Mouse (Mus musculus): ENCODE results near the gene Palm2. TPM values are rescaled to one million over a fixed set of nuclear protein-coding genes. Genes with fewer than 3 reads are reported as not detected.
A peak's percentile ranks its signal among the peaks of the same experiment; 100 is the strongest.

Gene Palm2
- polyA plus RNA-seq, 1 experiment from 2014 or later, result 1.1 TPM

DNA sequence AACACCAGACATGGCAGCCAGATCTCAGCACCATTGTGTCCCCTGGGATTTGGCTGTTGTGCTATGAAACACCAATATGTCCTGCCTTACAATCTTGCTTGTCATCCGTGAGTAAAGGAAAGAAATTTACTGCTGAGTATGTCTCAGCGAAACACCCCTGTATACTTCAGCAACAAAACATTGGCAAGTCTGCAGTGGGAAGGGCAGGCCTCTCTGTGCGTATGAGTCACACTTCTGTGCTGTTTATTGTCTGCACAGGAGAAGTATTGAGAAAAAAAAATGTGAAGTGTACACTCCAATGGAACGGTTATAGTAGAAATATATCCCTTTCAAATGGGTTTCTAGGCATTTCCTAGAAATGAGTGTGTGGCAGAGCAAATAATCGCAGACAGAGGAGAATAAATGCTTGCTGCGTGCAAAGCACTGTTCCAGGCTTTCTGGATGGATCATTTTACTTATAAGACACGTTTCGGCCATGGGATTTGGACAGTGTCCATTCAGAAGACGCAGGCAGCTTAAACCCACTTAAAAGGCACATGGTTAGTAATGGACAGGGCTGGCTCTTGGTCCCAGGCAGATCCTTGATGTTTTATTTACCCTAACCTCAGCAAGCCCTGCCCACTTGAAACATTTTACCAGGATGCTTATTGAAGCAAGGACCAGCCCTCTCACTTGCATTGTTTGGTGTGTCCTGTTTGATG lies 202.9 kb downstream of the Palm2 start:
- ATAC-seq, result no peak
- H3K9me3 ChIP-seq (ENCODE audit: control insufficient read depth), result no peaks in the 10 kb centered on the region
- no peaks in the 10 kb centered on the region for H3K36me3 ChIP-seq (ENCODE audit: control insufficient read depth, insufficient read depth)
- H3K4me1 ChIP-seq (replicated peaks; ENCODE audit: control insufficient read depth, insufficient read depth, low read length), result no peaks in the 10 kb centered on the region
- H3K27ac ChIP-seq (ENCODE audit: low read depth, low read length), result no peak overlapping the region
- no peaks in the 10 kb centered on the region; the same call in 1 of the 2 replicates for H3K27me3 ChIP-seq (replicated peaks; ENCODE audit: control insufficient read depth, insufficient read depth, low read length)
- H3K4me2 ChIP-seq (replicated peaks; ENCODE audit: low read depth), result no peak overlapping the region
- TF ChIP-seq CTCF (IDR thresholded peaks at IDR 0.05; ENCODE audit: low read depth), result no peak
- 56% methylated on average over 9 of the region's 9 CpGs for WGBS
- no peak overlapping the region for H3K9ac ChIP-seq (ENCODE audit: low read depth, low read length)
- no peak overlapping the region for H3K4me3 ChIP-seq (ENCODE audit: low read depth, low read length)

DNA sequence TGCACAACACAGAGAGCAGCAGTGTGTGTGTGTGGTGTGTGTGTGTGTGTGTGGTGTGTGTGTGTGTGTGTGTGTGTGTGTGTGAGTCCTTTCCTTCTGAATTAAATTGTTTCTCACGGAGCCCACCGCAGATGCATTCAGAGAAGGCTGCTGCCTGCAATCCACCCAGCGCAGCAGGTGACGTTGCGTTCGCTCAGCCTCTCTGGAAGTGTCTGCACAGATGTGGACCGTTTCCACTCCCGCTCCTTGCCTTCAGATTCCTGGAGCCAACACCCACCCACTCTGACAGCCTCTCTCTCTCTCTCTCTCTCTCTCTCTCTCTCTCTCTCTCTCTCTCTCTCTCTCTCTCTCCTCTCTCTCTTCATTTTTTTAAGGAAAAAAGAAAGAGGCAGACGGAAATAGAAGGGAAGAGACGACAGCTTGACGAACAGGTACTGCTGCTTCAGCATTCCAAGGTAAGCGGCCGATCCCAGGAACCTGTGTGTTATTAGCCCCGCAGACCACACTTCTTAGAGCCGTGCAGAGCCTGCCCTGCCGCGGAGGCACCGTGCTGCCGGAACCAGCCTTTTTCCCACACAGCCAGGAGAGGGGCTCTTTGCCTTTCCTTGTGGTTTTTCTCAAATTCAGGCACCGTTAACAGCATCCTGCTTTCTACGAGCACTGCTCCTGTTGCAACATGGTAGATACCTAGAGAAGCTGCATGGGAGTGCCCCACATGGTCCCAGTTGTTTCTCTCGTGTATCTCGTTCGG lies 203.8 kb downstream of the Palm2 start:
- ATAC-seq, result no peak
- Histone ChIP-seq H3K4me2 (replicated peaks; ENCODE audit: low read depth) (peak overlapping the region; percentile 60), H3K36me3 (ENCODE audit: control insufficient read depth, insufficient read depth) (no peaks in the 10 kb centered on the region), H3K9ac (ENCODE audit: low read depth, low read length) (peak overlapping the region; percentile 3; the same call in 1 of the 2 replicates), H3K4me3 (ENCODE audit: low read depth, low read length) (peak overlapping the region; percentile 17; the same call in 1 of the 2 replicates), H3K4me1 (replicated peaks; ENCODE audit: control insufficient read depth, insufficient read depth, low read length) (no peaks in the 10 kb centered on the region), H3K9me3 (ENCODE audit: control insufficient read depth) (no peaks in the 10 kb centered on the region), H3K27me3 (replicated peaks; ENCODE audit: control insufficient read depth, insufficient read depth, low read length) (no peaks in the 10 kb centered on the region; the same call in 1 of the 2 replicates), H3K27ac (ENCODE audit: low read depth, low read length) (no peak overlapping the region)
- 12% methylated on average over 24 of the region's 24 CpGs for WGBS
- TF ChIP-seq CTCF (IDR thresholded peaks at IDR 0.05; ENCODE audit: low read depth), result no peak

DNA sequence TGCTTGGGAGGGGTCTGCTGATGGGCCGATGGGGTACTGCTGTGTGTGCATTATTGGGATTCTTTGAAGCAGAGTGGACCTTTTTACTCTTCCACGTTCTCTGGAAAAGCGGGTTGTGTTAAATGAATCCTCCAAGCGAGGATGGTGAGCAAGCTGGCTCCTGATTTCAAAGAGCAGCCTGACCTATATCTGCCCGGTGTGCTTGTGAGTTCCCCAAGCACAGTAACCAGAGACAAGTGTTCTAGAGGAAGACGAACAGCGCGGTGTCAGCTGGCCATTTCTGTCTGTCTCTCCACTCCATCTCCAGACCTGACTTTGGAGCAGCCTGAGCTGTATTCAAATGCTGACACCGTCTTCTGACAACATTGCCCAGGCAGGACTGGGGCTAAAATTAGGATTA lies 204.9 kb downstream of the Palm2 start:
- Histone ChIP-seq H3K36me3 (ENCODE audit: control insufficient read depth, insufficient read depth) (no peaks in the 10 kb centered on the region), H3K9me3 (ENCODE audit: control insufficient read depth) (no peaks in the 10 kb centered on the region), H3K27me3 (replicated peaks; ENCODE audit: control insufficient read depth, insufficient read depth, low read length) (no peaks in the 10 kb centered on the region; the same call in 1 of the 2 replicates), H3K4me3 (ENCODE audit: low read depth, low read length) (no peak overlapping the region), H3K4me2 (replicated peaks; ENCODE audit: low read depth) (no peak overlapping the region), H3K27ac (ENCODE audit: low read depth, low read length) (no peak overlapping the region), H3K4me1 (replicated peaks; ENCODE audit: control insufficient read depth, insufficient read depth, low read length) (no peaks in the 10 kb centered on the region), H3K9ac (ENCODE audit: low read depth, low read length) (no peak overlapping the region)
- TF ChIP-seq CTCF (IDR thresholded peaks at IDR 0.05; ENCODE audit: low read depth), result no peak
- 81% methylated on average over 9 of the region's 9 CpGs for WGBS
- no peak for ATAC-seq

DNA sequence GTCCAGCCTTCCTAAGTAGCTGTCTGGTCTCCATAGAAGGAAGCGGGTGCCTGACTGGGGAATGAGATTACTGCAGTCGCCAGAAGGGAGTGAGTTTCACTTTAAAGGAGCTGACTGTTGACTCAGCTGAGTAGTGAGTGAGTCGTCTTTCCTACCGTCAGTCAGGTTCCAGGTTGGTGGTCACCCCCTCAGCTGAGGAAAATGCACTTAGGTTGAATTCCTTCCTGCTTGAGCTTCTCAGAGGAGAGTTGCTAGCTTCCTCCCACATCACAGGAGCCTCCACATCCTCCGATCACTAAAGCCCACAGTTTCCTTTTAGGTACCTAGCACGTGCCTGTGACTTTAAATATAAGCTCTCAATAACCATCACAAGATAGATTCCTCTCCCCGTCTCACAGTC lies 206.2 kb downstream of the Palm2 start:
- no peak overlapping the region for H3K4me3 ChIP-seq (ENCODE audit: low read depth, low read length)
- no peak overlapping the region for H3K27ac ChIP-seq (ENCODE audit: low read depth, low read length)
- H3K27me3 ChIP-seq (replicated peaks; ENCODE audit: control insufficient read depth, insufficient read depth, low read length), result no peaks in the 10 kb centered on the region; the same call in 1 of the 2 replicates
- TF ChIP-seq CTCF (IDR thresholded peaks at IDR 0.05; ENCODE audit: low read depth), result no peak
- no peaks in the 10 kb centered on the region for H3K36me3 ChIP-seq (ENCODE audit: control insufficient read depth, insufficient read depth)
- H3K9me3 ChIP-seq (ENCODE audit: control insufficient read depth), result no peaks in the 10 kb centered on the region
- H3K4me2 ChIP-seq (replicated peaks; ENCODE audit: low read depth), result peak overlapping the region; percentile 41
- H3K9ac ChIP-seq (ENCODE audit: low read depth, low read length), result no peak overlapping the region
- no peak for ATAC-seq
- no peaks in the 10 kb centered on the region for H3K4me1 ChIP-seq (replicated peaks; ENCODE audit: control insufficient read depth, insufficient read depth, low read length)
- 24% methylated on average over 7 of the region's 7 CpGs for WGBS

DNA sequence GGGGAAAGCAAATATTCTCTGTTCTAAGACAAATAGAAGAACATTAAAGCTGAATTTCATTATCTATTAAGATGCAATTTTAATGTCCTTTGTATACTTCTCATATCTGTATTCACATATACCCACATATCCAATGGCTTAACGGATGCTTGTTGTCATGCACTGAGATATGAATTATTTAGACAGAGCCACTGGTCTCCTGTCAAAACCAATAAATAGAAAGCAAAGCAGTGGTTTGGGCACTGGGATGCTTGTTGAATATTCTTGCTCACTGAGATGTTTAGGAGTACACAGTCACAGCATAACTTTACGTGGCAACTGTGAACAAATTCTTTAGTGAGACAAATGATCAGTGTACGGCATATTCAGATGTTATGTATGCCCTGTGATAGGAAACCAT lies 206.9 kb downstream of the Palm2 start:
- H3K27me3 ChIP-seq (replicated peaks; ENCODE audit: control insufficient read depth, insufficient read depth, low read length), result no peaks in the 10 kb centered on the region; the same call in 1 of the 2 replicates
- TF ChIP-seq CTCF (IDR thresholded peaks at IDR 0.05; ENCODE audit: low read depth), result no peak
- H3K4me2 ChIP-seq (replicated peaks; ENCODE audit: low read depth), result no peak overlapping the region
- H3K9ac ChIP-seq (ENCODE audit: low read depth, low read length), result no peak overlapping the region
- no peaks in the 10 kb centered on the region for H3K9me3 ChIP-seq (ENCODE audit: control insufficient read depth)
- H3K36me3 ChIP-seq (ENCODE audit: control insufficient read depth, insufficient read depth), result no peaks in the 10 kb centered on the region
- no peak overlapping the region for H3K4me3 ChIP-seq (ENCODE audit: low read depth, low read length)
- H3K4me1 ChIP-seq (replicated peaks; ENCODE audit: control insufficient read depth, insufficient read depth, low read length), result no peaks in the 10 kb centered on the region
- 84% methylated on average over 3 of the region's 3 CpGs for WGBS
- ATAC-seq, result no peak
- H3K27ac ChIP-seq (ENCODE audit: low read depth, low read length), result no peak overlapping the region

DNA sequence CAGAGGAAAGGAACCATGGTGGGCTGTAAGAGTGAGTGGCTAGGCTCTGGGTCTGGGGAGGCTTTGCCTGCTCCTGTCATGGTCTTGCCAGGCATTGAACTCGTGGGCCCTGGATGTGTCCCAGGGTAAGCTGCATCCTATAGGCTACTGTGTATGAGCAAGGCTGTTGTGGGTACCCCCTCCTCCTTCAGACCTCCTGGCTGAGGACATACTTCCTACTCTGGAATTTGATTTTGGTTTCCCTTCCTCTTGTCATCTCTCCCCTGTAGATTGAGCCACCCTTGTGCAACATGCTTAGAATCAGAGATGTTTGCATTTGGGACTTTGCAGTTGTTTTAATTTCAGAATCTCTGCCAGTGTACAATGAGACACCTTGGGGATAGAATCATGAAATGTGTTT lies 216.9 kb downstream of the Palm2 start:
- H3K4me2 ChIP-seq (replicated peaks; ENCODE audit: low read depth), result no peak overlapping the region
- H3K27ac ChIP-seq (ENCODE audit: low read depth, low read length), result no peak overlapping the region
- no peaks in the 10 kb centered on the region for H3K9me3 ChIP-seq (ENCODE audit: control insufficient read depth)
- no peak overlapping the region for H3K4me3 ChIP-seq (ENCODE audit: low read depth, low read length)
- H3K27me3 ChIP-seq (replicated peaks; ENCODE audit: control insufficient read depth, insufficient read depth, low read length), result no peaks in the 10 kb centered on the region
- no peak overlapping the region for H3K9ac ChIP-seq (ENCODE audit: low read depth, low read length)
- H3K36me3 ChIP-seq (ENCODE audit: control insufficient read depth, insufficient read depth), result no peaks in the 10 kb centered on the region
- H3K4me1 ChIP-seq (replicated peaks; ENCODE audit: control insufficient read depth, insufficient read depth, low read length), result no peaks in the 10 kb centered on the region
- no peak for ATAC-seq
- 73% methylated on average over 1 of the region's 1 CpGs for WGBS
- TF ChIP-seq CTCF (IDR thresholded peaks at IDR 0.05; ENCODE audit: low read depth), result no peak

Data from intestine, postnatal 0 days (tissue).